Mouse (Mus musculus): Measurements from ENCODE around the gene Dnaja3.

GRCm38 (mm10) chr16:4628898-4629419 lies 10.8 kb upstream of the Dnaja3 start:
- no peak for TF ChIP-seq POLR2A (IDR thresholded peaks at IDR 0.05; ENCODE audit: insufficient read length, low read depth)
- no peak for TF ChIP-seq MAX (IDR thresholded peaks at IDR 0.05; ENCODE audit: low read depth)
- TF ChIP-seq TCF12 (IDR thresholded peaks at IDR 0.05; ENCODE audit: insufficient read depth, poor library complexity, severe bottlenecking) = no peak
- no peak for TF ChIP-seq MYOD1 (IDR thresholded peaks at IDR 0.05; ENCODE audit: control insufficient read depth in 1 of 3, insufficient read length in 2 of 3, low read depth in 2 of 3)
- TF ChIP-seq E2F4 (IDR thresholded peaks at IDR 0.05; ENCODE audit: insufficient read depth) = no peak
- no peak for TF ChIP-seq TCF3 (IDR thresholded peaks at IDR 0.05; ENCODE audit: insufficient read length, low read depth)
- no peak for TF ChIP-seq MYOG (IDR thresholded peaks at IDR 0.05; ENCODE audit: control insufficient read depth in 1 of 3, insufficient read depth in 1 of 3, insufficient read length in 2 of 3, low read depth in 2 of 3)
- TF ChIP-seq USF1 (IDR thresholded peaks at IDR 0.05; ENCODE audit: low read depth) = no peak
- no peak for TF ChIP-seq POLR2AphosphoS2 (IDR thresholded peaks at IDR 0.05; ENCODE audit: insufficient read length, low read depth)
- TF ChIP-seq REST (IDR thresholded peaks at IDR 0.05; ENCODE audit: insufficient read depth, insufficient read length) = no peak
- no peak for TF ChIP-seq CEBPB (IDR thresholded peaks at IDR 0.05; ENCODE audit: insufficient read depth, poor library complexity, severe bottlenecking)
